Mouse (Mus musculus): ENCODE measurements around the gene Akap13.
"Not testable (repeated sequence)": the region's sequence is repeated elsewhere in the genome, so short reads cannot be mapped to it uniquely, and the experiment has no call there.

Akap13 gene

DNA sequence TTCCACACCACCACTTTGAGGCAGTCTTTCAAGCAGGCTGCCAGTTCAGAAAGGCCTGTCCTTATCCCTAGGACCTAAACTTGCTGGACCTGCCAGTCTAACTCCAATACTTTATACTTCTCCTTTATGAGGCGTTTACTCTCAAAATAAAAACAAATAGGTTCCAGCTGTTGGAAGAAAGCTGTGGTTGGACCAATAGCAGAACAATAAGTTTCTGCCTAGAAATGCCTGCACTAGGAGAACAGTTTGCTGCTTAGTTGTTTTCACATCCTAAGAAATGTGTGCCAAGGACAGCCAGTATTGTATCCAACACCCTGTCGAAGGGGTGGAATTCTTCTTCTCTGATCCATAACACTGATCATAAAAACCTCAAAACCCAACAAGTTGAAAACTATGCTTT is 276.6 kb downstream of the Akap13 start:
- no peak for DNase-seq

DNA sequence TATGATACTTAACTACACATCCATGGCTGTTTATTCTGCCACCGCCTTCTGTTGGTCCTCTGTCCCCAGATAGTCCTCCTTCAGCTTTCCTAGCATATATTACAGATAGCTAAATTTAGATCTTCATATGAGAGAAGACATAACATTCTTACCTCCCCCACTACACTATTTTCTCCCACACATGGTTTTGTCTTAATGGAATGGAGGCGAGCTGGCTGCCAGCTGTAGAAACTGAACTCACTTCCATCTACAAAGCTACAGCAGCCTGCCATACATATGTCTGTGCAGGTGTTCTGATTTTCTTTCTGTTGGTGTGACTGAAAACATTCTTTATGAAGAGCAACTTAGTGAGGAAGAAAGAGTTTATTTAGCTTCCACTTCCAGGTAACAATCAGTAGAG is 277.8 kb downstream of the Akap13 start:
- no peak for DNase-seq

DNA sequence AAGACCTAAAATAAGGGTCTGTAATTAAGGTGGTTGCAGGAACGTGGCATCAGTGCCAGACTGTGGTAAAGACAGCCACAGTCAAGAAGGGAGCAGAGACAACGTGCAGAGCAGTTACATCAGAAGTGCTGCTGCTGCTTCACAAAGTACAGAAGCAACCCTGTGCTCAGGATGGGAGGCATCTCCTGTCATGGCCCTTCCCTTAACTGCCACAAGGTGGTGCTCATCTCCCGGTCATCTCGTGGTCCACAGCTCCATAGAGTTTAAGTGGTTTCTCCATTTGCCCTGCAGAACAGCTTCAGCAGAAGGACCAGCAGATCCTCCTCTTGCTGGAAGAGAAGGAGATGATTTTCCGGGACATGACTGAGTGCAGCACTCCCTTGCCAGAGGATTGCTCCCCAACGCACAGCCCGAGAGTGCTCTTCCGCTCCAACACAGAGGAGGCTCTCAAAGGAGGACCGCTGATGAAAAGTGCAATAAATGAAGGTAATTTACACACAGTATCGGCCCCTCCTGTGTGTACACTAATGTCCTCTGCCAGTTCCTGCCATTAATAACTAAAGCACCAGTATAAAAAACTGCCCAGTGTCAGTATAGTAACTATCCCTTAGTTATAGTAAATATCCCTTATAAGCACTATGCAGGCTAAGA is 283.9 kb downstream of the Akap13 start:
- peak; percentile 63 for DNase-seq

DNA sequence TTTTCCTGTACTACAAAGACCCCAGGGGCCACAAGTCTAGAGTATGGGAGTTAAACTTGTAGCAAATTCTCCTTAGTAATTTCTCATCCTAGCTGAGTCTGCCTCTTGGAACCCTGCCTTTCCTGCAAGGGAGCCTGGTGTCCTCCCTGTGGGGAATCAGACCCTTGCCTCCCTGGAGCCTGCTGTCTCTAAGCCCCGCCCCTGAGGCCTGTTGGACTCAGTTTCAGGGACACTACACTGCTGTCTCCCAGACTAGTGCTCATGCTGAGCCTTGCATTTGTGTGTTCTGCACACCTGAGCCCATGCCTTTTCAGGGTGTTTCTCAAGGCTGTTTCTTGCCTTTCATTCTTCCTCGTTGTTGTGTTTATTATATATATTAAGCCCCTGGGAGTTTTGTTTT is 289.2 kb downstream of the Akap13 start:
- no peak for DNase-seq

DNA sequence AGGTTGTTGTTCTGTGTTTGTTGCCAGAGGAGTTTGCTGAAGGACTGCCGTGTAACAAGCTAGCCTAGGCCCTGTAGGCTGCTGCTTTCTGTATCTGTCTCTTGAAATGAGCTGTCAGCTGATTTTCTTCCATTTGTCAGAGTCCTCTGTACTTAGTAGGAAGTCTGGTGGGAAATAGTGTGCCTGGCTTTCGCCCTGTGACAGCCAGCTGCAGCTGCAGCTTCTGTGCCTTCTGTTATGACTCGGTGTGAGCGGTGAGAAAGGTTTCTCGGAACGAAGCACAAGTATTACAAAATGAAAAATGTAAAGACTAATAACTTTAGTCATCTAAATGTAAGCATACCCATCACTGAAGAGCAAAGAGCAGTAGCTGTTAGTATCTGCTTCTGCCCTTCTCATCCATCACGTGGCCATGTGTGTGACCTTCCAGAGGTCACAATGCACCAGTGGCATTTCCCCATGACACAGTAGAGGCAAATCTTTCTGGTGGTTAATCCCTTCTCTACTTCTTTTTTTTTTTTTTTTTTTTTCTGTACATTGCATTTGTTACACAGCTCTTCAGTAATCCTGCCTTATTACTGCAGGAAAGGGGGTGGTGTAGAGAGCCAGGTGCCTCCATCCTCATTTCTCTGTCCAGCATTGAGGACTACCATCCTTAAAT is 289.8 kb downstream of the Akap13 start:
- DNase-seq = no peak

DNA sequence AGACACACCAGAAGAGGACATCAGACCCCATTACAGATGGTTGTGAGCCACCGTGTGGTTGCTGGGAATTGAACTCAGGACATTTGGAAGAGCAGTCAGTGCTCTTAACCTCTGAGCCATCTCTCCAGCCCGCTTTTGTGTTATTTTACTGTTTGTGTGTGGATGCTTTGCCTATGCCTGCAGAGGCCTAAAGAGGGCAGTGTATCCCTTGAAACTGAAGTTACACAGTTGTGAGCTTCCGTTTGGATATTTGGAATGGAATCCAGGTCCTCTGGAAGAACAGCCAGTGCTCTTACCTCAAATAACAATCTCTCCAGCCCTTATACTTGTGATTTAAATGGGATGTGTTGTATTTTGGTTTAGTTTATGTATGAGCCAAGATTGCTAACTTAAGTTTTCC is 290.6 kb downstream of the Akap13 start:
- DNase-seq = peak; percentile 26

DNA sequence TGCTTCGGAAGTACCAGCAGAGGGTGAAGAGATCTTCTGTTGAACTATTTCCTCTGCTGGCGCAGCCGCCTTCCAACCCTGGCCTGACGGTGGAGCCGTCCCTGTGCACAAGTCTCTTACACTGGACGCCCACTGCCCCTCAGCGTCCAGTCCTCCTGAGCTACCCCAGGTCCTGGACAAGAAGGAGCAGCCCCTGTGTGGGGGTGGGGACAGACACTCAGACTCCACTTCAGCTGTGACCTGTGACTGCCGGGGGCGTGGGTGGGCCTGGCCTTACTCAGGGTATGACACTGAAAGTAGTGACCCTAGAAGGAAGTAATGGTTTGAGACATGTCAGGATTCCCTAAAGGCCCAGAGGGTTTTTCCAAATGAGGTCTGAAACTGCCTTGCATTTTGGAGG is 295.2 kb downstream of the Akap13 start:
- DNase-seq = no peak

DNA sequence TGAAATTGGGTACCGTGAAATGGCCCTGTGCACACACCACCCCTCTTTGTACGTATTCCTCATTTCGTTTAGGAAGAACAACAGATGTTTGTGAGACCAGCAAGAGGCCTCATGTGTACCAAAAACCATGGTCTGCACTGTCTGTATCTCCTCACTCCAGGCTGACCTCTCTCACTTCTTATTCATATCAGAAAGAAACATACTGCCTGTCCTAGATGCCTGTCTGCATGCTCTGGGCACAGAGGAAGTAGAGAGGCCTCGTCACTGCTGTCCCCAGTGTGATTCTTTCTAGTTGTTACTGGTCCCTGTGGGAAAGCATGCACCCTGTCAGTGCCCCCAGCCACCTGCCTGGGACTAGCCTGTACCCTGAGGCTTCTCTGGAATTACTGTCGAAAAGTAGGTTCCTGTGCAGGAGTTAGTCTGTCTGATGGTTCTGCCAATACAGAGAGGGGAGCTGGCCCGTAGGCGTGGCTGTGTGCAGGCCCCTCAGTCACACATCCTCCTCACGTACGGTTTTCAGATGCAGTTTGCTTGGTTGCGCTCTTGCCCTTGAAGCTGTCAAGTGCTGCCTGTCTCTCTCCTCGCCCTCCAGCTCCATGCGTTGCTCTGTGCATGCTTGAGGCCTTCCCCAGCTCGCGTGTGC is 295.9 kb downstream of the Akap13 start:
- DNase-seq = no peak

DNA sequence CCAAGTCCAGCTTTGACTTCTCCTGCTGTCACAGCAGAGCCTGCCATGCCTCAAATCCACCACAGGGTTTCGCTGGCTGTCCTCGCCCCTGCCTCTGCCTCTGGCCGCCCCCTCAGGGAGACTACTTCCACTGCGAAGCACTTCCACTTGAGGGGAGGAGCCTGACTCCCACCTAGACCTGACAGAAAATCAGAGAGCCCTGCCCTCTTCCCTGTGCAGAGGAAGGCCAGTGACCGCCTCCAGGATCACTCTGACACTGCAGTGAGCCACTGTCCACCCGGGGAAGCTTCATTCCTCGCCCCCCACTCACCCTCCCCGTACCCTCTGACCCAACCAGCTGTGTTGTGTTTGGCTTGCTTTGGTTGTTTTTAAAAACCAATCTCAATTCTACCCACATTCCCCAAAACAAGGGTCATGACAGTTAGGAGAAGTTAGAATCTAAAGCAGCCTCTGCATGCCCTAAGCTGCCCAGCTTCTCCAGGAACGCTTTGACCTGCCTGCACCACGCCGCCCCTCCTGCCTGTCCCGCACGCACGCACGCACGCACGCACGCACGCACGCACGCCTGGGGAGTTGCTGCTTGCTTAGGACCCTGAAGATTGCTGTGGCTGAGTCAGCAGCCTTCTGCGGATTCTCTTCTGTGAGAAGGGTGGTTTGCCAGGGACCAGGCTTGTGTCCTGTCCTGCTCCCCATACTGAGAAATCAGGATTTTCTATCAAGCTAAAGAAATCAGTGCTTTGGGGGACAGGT is 297.3 kb downstream of the Akap13 start:
- peak; percentile 41 for DNase-seq

DNA sequence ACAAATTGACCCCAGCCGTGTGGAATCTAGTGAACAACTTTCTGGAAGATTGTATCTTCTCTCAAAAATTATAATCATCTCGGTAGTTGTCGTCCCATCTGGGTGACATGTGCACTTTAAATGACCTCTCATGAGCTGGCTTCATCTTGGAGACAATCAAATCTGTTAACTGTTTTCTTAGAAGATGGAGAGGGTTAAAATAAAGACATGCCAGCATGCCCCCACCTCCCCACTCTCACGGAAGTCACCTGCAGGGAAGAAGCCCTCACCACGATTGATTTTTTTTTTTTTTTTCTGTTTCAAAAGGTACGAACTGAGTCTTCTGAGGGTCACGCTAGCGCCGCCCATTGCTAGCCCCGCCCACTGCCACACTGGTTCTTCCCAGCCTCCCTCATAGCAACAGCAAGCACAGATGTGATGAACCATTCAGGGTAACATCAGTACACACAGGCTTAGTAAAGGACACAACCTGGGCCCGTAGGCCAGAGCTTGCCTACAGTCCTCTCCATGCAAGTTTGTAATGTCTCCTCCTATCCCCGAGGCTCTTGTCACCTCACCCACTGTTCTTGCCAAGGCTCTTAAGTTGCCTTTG is 298.0 kb downstream of the Akap13 start:
- DNase-seq = no peak

DNA sequence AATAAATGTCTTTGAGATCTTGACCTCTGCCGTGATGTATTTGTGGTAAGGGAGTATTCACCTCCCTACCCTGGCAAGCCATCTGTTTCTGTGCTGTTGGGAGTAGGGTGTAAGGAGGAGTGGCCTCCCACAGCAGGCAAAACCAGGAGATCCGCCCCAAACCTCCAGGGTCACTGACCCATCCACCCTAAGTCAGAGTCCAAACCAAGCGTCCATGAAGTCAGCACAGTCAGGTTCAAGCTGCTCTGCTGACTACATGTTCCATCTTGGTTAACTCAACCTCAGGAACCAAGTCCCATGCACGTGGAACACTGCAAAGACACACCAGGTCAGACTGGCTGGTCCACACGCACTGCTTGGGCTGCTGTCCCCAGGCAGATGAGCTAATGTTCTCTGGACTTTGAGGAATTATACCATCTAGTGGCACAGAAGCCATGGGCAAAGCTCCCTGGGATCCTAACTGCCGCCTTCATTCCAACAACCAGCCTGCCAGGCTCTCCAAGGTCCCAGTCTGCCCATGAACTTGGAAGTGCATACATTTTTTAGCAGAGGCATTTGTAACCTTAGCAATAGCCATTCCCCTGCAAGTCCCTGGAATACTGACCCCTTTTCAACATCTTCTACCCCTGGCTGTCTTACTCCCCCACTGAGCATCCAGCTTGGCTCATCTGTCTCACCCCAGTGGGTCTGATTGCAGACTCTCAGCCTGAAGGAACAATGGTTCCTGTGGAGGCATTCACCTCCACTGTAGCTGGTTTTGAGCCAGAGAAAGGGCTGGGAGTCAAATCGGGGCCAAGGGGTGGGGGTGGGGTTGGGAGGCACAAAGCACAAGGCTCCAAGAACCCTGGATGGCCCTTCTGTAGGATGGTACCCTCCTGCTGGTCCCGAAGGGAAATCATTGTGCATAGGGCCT is 299.5 kb downstream of the Akap13 start:
- no peak for DNase-seq

DNA sequence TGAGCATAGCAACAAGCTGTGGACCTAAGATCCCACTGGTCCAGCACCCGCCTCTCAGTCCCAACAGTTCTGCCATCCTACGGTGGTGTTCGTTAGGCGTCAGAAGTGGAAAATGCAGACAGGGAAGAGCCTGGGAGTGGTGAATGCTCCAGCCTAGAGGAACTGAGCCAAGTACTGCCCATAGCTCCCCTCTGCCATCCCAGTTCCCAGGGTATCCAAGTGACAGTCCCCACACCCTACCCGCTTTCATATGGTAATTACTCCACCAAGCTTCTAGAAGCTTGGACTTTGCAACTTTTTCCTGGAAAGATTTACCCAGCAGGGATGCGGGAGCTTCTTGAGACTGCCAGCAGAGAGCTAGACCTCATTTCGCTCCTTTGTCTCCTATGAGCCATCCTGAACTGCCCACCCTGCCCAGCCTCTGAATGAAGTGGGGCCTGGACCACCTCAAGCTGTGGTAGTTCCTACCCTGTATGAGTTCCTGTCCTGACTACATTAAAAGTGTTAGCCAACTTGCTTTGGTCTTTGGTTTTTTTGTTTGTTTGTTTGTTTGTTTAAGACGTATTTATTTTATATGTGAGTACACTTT is 300.6 kb downstream of the Akap13 start:
- DNase-seq = no peak

DNA sequence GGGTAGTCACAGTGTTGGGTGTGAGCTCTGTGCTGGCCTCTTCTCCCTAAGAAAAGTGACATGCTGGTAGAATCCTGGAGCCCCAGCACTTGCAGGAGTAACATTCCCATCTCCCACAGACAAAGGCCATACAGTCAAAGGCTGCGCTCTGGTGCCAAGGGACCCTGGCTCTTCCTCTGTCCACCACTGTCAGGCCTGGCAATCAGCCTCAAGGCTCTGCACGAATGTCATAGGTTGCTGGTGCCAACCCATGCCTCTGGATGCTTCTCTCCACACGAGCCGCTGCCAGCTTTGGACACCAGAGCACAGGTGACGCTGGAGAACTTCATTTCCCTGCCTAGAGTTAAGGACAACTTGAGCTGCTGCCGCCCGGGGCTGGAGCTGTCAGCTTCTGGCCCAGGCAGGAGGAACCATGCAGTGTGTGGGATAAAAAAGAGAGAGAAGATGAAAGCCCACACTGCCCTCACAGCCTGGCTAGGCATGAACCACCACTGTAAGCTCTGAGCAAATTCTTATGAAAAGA is 304.7 kb downstream of the Akap13 start:
- DNase-seq = no peak

DNA sequence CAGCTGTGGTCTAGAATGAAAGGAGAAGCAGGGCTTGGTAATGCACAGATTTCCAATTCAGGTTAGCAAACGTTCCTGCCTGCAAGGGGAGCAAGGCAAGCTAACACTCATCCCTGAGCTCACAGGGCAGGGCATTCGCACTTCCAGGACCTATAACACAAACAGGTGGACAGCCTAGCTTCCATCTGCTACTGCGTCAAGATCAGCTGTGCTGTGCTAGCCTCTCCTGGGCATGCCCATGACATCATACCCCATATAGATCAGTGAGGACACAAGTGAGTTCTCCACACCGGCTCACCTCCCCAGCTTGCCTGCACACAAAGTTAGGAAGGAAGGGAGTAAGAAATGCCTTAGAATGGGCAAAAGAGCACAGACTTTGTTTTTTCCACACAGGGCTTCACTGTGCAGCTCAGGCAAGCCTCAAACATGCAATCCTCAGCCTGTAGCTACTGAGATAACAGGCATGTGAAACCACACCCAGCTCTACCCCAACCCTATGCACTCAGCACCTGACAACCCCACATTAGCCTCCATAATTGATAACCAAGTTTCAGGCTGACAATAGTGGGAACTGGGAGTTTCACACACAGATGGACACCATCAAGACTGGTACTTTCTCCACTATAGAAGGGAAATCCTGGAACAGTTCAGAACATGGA is 305.5 kb downstream of the Akap13 start:
- not testable (repeated sequence) for DNase-seq

DNA sequence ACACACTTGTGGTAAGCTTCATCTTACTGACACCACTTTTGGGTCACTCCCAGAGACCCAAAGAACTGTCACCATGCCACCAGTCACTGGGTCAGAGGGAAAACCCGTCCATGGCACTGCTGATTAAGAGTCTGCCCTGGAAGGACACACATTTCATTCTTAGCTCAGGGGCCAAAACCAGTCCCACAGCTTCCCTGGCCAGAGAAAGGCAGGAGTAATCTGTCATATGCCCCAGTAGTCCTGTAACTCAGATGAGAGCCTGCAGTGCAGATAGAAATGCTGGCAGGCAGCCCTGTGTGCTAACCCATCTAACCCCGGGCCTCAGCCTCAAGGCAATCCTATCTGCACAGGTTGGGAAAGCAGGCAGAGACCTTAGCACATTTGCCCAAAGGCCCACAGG is 306.9 kb downstream of the Akap13 start:
- DNase-seq = not testable (repeated sequence)

DNA sequence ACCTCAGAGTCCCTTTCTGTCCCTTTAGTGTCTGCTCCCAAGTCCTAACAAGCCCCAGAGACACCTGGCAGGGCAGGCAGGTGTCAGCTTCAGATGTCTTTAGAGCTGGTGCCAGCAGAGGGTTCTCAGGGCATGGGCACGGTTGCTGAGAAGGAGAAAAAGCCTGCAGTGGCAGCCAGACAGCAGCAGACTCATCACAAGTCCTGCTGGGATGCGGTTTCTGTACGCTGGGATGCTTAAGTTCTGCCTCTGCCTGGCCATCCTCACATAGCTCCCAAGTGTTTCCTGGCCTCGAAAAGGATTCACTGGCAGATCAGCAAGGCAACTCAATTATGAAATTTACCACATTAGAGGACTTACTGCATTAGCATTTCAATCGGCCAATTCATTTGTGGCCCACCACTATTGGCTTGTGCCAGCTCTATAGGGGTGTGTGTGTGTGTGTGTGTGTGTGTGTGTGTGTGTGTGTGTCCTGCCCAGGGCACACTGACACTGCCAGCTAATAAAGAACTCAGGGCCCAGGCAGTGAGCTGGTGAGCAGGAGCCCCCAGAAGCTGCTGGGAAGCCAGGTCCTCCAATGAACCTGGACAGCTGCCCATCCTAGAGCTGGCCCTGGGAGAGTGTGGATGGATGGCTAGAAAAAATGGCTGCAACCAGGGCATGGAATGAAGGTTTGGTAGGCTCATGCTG is 311.9 kb downstream of the Akap13 start:
- DNase-seq = not testable (repeated sequence)

DNA sequence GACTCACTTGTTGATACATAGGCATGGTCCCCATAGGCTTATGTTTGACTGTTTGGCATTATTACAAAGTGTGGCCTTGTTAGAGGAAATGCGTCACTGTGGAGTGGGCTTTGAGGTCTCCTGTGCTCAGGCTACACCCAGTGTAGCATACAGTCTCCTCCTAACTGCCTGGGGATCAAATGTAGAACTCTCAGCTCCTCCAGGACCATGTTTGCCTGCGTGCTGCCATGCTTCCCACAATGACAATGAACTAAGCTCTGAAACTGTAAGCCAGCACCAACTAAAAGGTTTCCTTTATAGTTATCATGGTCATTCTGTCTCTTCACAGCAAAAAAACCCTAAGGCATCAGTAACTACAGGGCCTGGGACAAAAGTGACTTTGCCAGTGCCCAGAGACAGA is 312.8 kb downstream of the Akap13 start:
- DNase-seq = no peak

DNA sequence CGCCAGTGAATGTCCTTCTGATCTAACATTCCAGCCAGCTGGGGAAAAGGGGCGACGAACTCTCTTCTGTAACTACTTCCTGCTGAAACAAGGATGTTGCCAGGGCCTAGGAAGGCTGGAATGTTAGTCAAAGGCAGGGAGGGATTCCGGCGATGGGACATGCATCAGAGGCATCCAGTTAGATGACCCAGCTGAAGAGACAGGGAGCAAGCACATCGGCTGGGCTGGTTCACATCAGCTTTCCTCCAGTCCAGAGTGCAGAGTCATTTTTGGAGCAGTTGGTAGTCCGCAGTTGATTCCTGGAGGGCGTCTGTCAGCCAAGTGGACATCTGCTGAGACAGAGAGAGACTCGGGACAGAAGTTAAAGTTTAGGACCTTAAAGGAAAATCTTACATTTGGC is 314.6 kb downstream of the Akap13 start:
- DNase-seq = no peak

DNA sequence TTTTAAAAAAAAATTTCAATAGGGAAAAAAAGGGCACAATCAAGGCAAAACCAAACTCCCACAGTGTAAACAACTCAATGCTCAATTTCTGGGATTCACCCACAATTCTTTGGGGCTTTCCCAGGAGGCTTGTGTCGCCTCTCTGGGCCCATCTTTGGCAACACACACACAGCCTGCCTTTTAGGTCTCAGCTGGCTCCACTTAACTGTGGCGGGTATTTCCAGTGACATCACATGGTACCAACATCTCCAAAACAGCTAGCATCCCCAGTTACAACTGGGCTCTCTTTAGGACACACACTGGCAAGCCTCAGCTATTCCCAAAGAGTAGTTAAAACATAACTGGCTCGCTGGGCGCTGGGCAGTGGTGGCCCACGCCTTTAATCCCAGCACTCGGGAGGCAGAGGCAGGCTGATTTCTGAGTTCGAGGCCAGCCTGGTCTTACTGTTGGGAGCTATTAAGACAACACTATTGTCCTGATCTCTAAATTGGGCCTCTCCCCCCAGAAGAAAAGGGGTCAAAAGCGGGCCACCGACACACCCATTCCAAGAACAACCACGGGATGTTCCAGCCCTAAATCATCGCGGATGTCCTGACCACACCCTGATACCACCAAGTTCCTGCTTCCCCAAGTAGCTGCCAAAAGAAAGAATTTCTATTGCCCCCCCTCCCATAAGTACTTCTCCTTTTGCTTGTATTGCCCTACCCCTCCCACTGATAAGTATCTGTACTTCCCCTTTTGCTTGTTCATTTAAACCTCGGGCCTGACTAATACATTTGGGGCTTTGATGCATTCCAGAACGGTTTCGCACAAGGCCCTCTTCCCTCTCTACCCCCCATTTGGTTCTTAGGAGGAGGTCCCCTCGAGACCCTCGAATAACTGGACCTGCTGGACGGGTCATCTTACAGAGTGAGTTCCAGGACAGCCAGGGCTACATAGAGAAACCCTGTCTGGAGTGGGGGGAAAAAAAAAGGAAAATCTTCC is 319.1 kb downstream of the Akap13 start:
- not testable (repeated sequence) for DNase-seq
